Mouse (Mus musculus) thymus, postnatal 0 days (tissue): ENCODE data around the gene 4921509C19Rik. TPM values are rescaled to one million over a fixed set of nuclear protein-coding genes. Genes with fewer than 3 reads are reported as not detected.
"Not testable (repeated sequence)": the region's sequence is repeated elsewhere in the genome, so short reads cannot be mapped to it uniquely, and the experiment has no call there.

Experiments
- DNase-seq: peaks from one replicate; pipeline ENCODE4 v3.0.0-alpha.2; 2015; ENCODE audit warnings: low spot score
- polyA plus RNA-seq: library from polyadenylated mRNA; unstranded; fragments of >200 nt; fragmentation: Nextera tagmentation; extraction: Ambion mirVana; gene quantifications from 2 replicates; pipeline ENCODE4 v1.2.1, GENCODE M21; 2015

The 4921509C19Rik gene
- polyA plus RNA-seq = not detected in 2 replicates

- not testable (repeated sequence) for DNase-seq
Measured at GRCm38 (mm10) chr2:151476053-151476452, at the start of gene 4921509C19Rik. Gene 4921509C19Rik (minus strand): TSS chr2:151476153.

GRCm38 (mm10) chr2:151525520-151525919 is 49.6 kb upstream of the 4921509C19Rik start:
- no peak for DNase-seq

GRCm38 (mm10) chr2:151524324-151525041 is 48.5 kb upstream of the 4921509C19Rik start:
- no peak for DNase-seq

GRCm38 (mm10) chr2:151519000-151519399 is 43.0 kb upstream of the 4921509C19Rik start:
- no peak for DNase-seq

GRCm38 (mm10) chr2:151513525-151514285 is 37.8 kb upstream of the 4921509C19Rik start:
- no peak for DNase-seq

GRCm38 (mm10) chr2:151512199-151512598 is 36.2 kb upstream of the 4921509C19Rik start:
- no peak for DNase-seq

GRCm38 (mm10) chr2:151504226-151504625 is 28.3 kb upstream of the 4921509C19Rik start:
- DNase-seq = no peak

- no peak for DNase-seq
Measured at GRCm38 (mm10) chr2:151500442-151501007, 24.6 kb upstream of the 4921509C19Rik start.

GRCm38 (mm10) chr2:151498358-151498757 is 22.4 kb upstream of the 4921509C19Rik start:
- no peak for DNase-seq

- peak; percentile 96 for DNase-seq
Measured at GRCm38 (mm10) chr2:151494035-151494803, 18.3 kb upstream of the 4921509C19Rik start, which contains the start of gene Nsfl1c. Gene Nsfl1c (plus strand): TSS chr2:151494182.

GRCm38 (mm10) chr2:151486496-151486895 is 10.5 kb upstream of the 4921509C19Rik start:
- no peak for DNase-seq

GRCm38 (mm10) chr2:151434971-151435370 is 41.0 kb downstream of the 4921509C19Rik start:
- not testable (repeated sequence) for DNase-seq

- not testable (repeated sequence) for DNase-seq
Measured at GRCm38 (mm10) chr2:151434203-151434602, 41.8 kb downstream of the 4921509C19Rik start.

Other genes with a start within 250 kb of the 4921509C19Rik start
- gene Nsfl1c, start 18.0 kb upstream of the 4921509C19Rik start, polyA plus RNA-seq = 169 and 171 TPM in 2 replicates
- 427 and 468 TPM in 2 replicates for gene Fkbp1a, start 66.3 kb upstream of the 4921509C19Rik start, polyA plus RNA-seq
- 1.3 and 2.3 TPM in 2 replicates for gene Sdcbp2, start 96.5 kb upstream of the 4921509C19Rik start, polyA plus RNA-seq
- 0.04 and 0.09 TPM in 2 replicates for gene Snph, start 156.4 kb upstream of the 4921509C19Rik start, polyA plus RNA-seq
- not detected in 2 replicates for gene Rad21l, start 192.4 kb upstream of the 4921509C19Rik start, polyA plus RNA-seq
- gene Tmem74b, start 225.9 kb upstream of the 4921509C19Rik start, polyA plus RNA-seq = 0.25 and 0.46 TPM in 2 replicates